Mouse (Mus musculus): Measurements from ENCODE around the gene Fcrl1. TPM values are rescaled to one million over a fixed set of nuclear protein-coding genes. Genes with fewer than 3 reads are reported as not detected.

Gene Fcrl1
- total and polyA plus RNA-seq, 2 experiments from 2014 or later, result 0.18 TPM; not detected in 1

- Histone ChIP-seq H3K27ac (ENCODE audit: low read depth) (no peak overlapping the region), H3K9ac (replicated peaks; ENCODE audit: low read depth, low read length) (no peak overlapping the region), H3K4me1 (ENCODE audit: control insufficient read depth, insufficient read depth) (peaks cover 3% of the 10 kb centered on the region; the same call in 1 of the 2 replicates), H3K4me3 (ENCODE audit: low read depth, low read length) (no peak overlapping the region), H3K9me3 (replicated peaks; ENCODE audit: control insufficient read depth, low read length) (no peaks in the 10 kb centered on the region), H3K4me2 (ENCODE audit: low read depth, low read length) (no peak overlapping the region), H3K36me3 (replicated peaks; ENCODE audit: control insufficient read depth, insufficient read depth, low read length) (no peaks in the 10 kb centered on the region), H3K27me3 (ENCODE audit: control insufficient read depth, insufficient read depth, low read length) (0 out of 2 replicates have a peak, but pooled peaks cover 4% of the 10 kb centered on the region)
- DNase-seq (ENCODE audit: low spot score) (peak; percentile 30), ATAC-seq (ENCODE audit: insufficient read depth, low read depth) (no peak)
- 12% methylated on average over 12 of the region's 12 CpGs for WGBS
- no peak for TF ChIP-seq EP300 (IDR thresholded peaks at IDR 0.05; ENCODE audit: low read depth)
- peak; percentile 77 for TF ChIP-seq CTCF (IDR thresholded peaks at IDR 0.05; ENCODE audit: low read depth)
Observed at GRCm38 (mm10) chr3:87411150-87411549, 35.0 kb downstream of the Fcrl1 start.

- Histone ChIP-seq H3K9ac (replicated peaks; ENCODE audit: low read depth, low read length) (no peak overlapping the region), H3K27me3 (ENCODE audit: control insufficient read depth, insufficient read depth, low read length) (no peaks in the 10 kb centered on the region), H3K4me2 (ENCODE audit: low read depth, low read length) (no peak overlapping the region), H3K9me3 (replicated peaks; ENCODE audit: control insufficient read depth, low read length) (no peaks in the 10 kb centered on the region), H3K27ac (ENCODE audit: low read depth) (no peak overlapping the region), H3K4me1 (ENCODE audit: control insufficient read depth, insufficient read depth) (no peaks in the 10 kb centered on the region), H3K36me3 (replicated peaks; ENCODE audit: control insufficient read depth, insufficient read depth, low read length) (no peaks in the 10 kb centered on the region), H3K4me3 (ENCODE audit: low read depth, low read length) (no peak overlapping the region)
- DNase-seq (ENCODE audit: low spot score) (no peak), ATAC-seq (ENCODE audit: insufficient read depth, low read depth) (no peak)
- TF ChIP-seq CTCF (IDR thresholded peaks at IDR 0.05; ENCODE audit: low read depth) (no peak), EP300 (IDR thresholded peaks at IDR 0.05; ENCODE audit: low read depth) (no peak)
- 53% methylated on average over 1 of the region's 1 CpGs for WGBS
Observed at GRCm38 (mm10) chr3:87420645-87421044, 44.5 kb downstream of the Fcrl1 start.

GRCm38 (mm10) chr3:87422386-87422910, 46.3 kb downstream of the Fcrl1 start:
- H3K4me3 ChIP-seq (ENCODE audit: low read depth, low read length), result no peak overlapping the region
- H3K4me2 ChIP-seq (ENCODE audit: low read depth, low read length), result no peak overlapping the region
- TF ChIP-seq CTCF (IDR thresholded peaks at IDR 0.05; ENCODE audit: low read depth), result no peak; the same call in 1 of the 2 replicates
- no peak for DNase-seq (ENCODE audit: low spot score)
- no peaks in the 10 kb centered on the region for H3K4me1 ChIP-seq (ENCODE audit: control insufficient read depth, insufficient read depth)
- no peaks in the 10 kb centered on the region for H3K9me3 ChIP-seq (replicated peaks; ENCODE audit: control insufficient read depth, low read length)
- no peaks in the 10 kb centered on the region for H3K36me3 ChIP-seq (replicated peaks; ENCODE audit: control insufficient read depth, insufficient read depth, low read length)
- no peak overlapping the region for H3K27ac ChIP-seq (ENCODE audit: low read depth)
- H3K9ac ChIP-seq (replicated peaks; ENCODE audit: low read depth, low read length), result no peak overlapping the region
- 72% methylated on average over 4 of the region's 4 CpGs for WGBS
- no peaks in the 10 kb centered on the region for H3K27me3 ChIP-seq (ENCODE audit: control insufficient read depth, insufficient read depth, low read length)
- ATAC-seq (ENCODE audit: insufficient read depth, low read depth), result no peak

- H3K4me1 ChIP-seq (ENCODE audit: control insufficient read depth, insufficient read depth), result no peaks in the 10 kb centered on the region
- H3K27me3 ChIP-seq (ENCODE audit: control insufficient read depth, insufficient read depth, low read length), result no peaks in the 10 kb centered on the region
- WGBS, result 77% methylated on average over 5 of the region's 5 CpGs
- H3K4me3 ChIP-seq (ENCODE audit: low read depth, low read length), result no peak within 1 kb of the TSS
- TF ChIP-seq CTCF (IDR thresholded peaks at IDR 0.05; ENCODE audit: low read depth), result no peak
- DNase-seq (ENCODE audit: low spot score) (no peak), ATAC-seq (ENCODE audit: insufficient read depth, low read depth) (no peak)
- no peaks in the 10 kb centered on the region for H3K36me3 ChIP-seq (replicated peaks; ENCODE audit: control insufficient read depth, insufficient read depth, low read length)
- H3K9ac ChIP-seq (replicated peaks; ENCODE audit: low read depth, low read length), result no peak within 1 kb of the TSS
- H3K4me2 ChIP-seq (ENCODE audit: low read depth, low read length), result no peak within 1 kb of the TSS
- no peak within 1 kb of the TSS for H3K27ac ChIP-seq (ENCODE audit: low read depth)
- no peaks in the 10 kb centered on the region for H3K9me3 ChIP-seq (replicated peaks; ENCODE audit: control insufficient read depth, low read length)
Observed at GRCm38 (mm10) chr3:87435479-87435878, 59.3 kb downstream of the Fcrl1 start, which contains the start of gene Fcrl5. Fcrl5 (plus strand) TSS chr3:87435773.

GRCm38 (mm10) chr3:87440586-87440985, 64.4 kb downstream of the Fcrl1 start:
- Histone ChIP-seq H3K27me3 (ENCODE audit: control insufficient read depth, insufficient read depth, low read length) (no peaks in the 10 kb centered on the region), H3K4me2 (ENCODE audit: low read depth, low read length) (no peak overlapping the region), H3K4me3 (ENCODE audit: low read depth, low read length) (no peak overlapping the region), H3K9me3 (replicated peaks; ENCODE audit: control insufficient read depth, low read length) (no peaks in the 10 kb centered on the region), H3K36me3 (replicated peaks; ENCODE audit: control insufficient read depth, insufficient read depth, low read length) (no peaks in the 10 kb centered on the region), H3K9ac (replicated peaks; ENCODE audit: low read depth, low read length) (no peak overlapping the region), H3K27ac (ENCODE audit: low read depth) (no peak overlapping the region), H3K4me1 (ENCODE audit: control insufficient read depth, insufficient read depth) (no peaks in the 10 kb centered on the region)
- DNase-seq (ENCODE audit: low spot score) (no peak), ATAC-seq (ENCODE audit: insufficient read depth, low read depth) (no peak)
- WGBS, result 57% methylated on average over 1 of the region's 1 CpGs
- no peak for TF ChIP-seq CTCF (IDR thresholded peaks at IDR 0.05; ENCODE audit: low read depth)
- TF ChIP-seq EP300 (IDR thresholded peaks at IDR 0.05; ENCODE audit: low read depth), result no peak

GRCm38 (mm10) chr3:87443968-87444367, 67.8 kb downstream of the Fcrl1 start:
- WGBS, result 45% methylated on average over 6 of the region's 6 CpGs

More at GRCm38 (mm10) chr3:87443968-87444367, 67.8 kb downstream of the Fcrl1 start:
- H3K4me2 ChIP-seq (ENCODE audit: low read depth, low read length), result no peak overlapping the region
- H3K27ac ChIP-seq (ENCODE audit: low read depth), result no peak overlapping the region
- H3K4me3 ChIP-seq (ENCODE audit: low read depth, low read length), result no peak overlapping the region
- no peak overlapping the region for H3K9ac ChIP-seq (replicated peaks; ENCODE audit: low read depth, low read length)
- no peaks in the 10 kb centered on the region for H3K36me3 ChIP-seq (replicated peaks; ENCODE audit: control insufficient read depth, insufficient read depth, low read length)
- H3K27me3 ChIP-seq (ENCODE audit: control insufficient read depth, insufficient read depth, low read length), result no peaks in the 10 kb centered on the region
- no peaks in the 10 kb centered on the region for H3K9me3 ChIP-seq (replicated peaks; ENCODE audit: control insufficient read depth, low read length)
- DNase-seq (ENCODE audit: low spot score) (no peak), ATAC-seq (ENCODE audit: insufficient read depth, low read depth) (no peak)
- no peak for TF ChIP-seq EP300 (IDR thresholded peaks at IDR 0.05; ENCODE audit: low read depth)
- no peak for TF ChIP-seq CTCF (IDR thresholded peaks at IDR 0.05; ENCODE audit: low read depth)
- no peaks in the 10 kb centered on the region for H3K4me1 ChIP-seq (ENCODE audit: control insufficient read depth, insufficient read depth)

Other genes with a start within 250 kb of the Fcrl1 start
- 13.9 and 23.2 TPM in 2 replicates for gene Kirrel, start 201.6 kb upstream of the Fcrl1 start, total RNA-seq (2014; rRNA removed; ENCODE audit: low replicate concordance)
- gene Kirrel, start 201.6 kb upstream of the Fcrl1 start, polyA plus RNA-seq (2015; fragmentation: Nextera tagmentation; extraction: Ambion mirVana), result 2.6 and 3.5 TPM in 2 replicates
- gene Fcrls, start 112.6 kb upstream of the Fcrl1 start, total RNA-seq (2014; rRNA removed; ENCODE audit: low replicate concordance), result 2.1 and 6.7 TPM in 2 replicates
- 2.4 and 3.3 TPM in 2 replicates for gene Fcrls, start 112.6 kb upstream of the Fcrl1 start, polyA plus RNA-seq (2015; fragmentation: Nextera tagmentation; extraction: Ambion mirVana)
- 0.62 TPM in 1 of 2 replicates, not detected in the other for gene Cd5l, start 18.5 kb upstream of the Fcrl1 start, total RNA-seq (2014; rRNA removed; ENCODE audit: low replicate concordance)
- gene Cd5l, start 18.5 kb upstream of the Fcrl1 start, polyA plus RNA-seq (2015; fragmentation: Nextera tagmentation; extraction: Ambion mirVana), result 0.07 TPM in 1 of 2 replicates, not detected in the other
- gene Fcrl5, start 59.4 kb downstream of the Fcrl1 start, total RNA-seq (2014; rRNA removed; ENCODE audit: low replicate concordance), result 0.19 TPM in 1 of 2 replicates, not detected in the other
- not detected in 2 replicates for gene Fcrl5, start 59.4 kb downstream of the Fcrl1 start, polyA plus RNA-seq (2015; fragmentation: Nextera tagmentation; extraction: Ambion mirVana)
- gene Etv3, start 149.0 kb downstream of the Fcrl1 start, total RNA-seq (2014; rRNA removed; ENCODE audit: low replicate concordance), result 14.2 and 15.3 TPM in 2 replicates
- 7.8 and 8.1 TPM in 2 replicates for gene Etv3, start 149.0 kb downstream of the Fcrl1 start, polyA plus RNA-seq (2015; fragmentation: Nextera tagmentation; extraction: Ambion mirVana)
- 18.6 and 29.9 TPM in 2 replicates for gene Arhgef11, start 241.2 kb downstream of the Fcrl1 start, total RNA-seq (2014; rRNA removed; ENCODE audit: low replicate concordance)
- 4.5 and 5.3 TPM in 2 replicates for gene Arhgef11, start 241.2 kb downstream of the Fcrl1 start, polyA plus RNA-seq (2015; fragmentation: Nextera tagmentation; extraction: Ambion mirVana)

Data from heart, postnatal 0 days (tissue).